ENCODE assay signal across 14 mouse cellular contexts in the genomic region with DNA sequence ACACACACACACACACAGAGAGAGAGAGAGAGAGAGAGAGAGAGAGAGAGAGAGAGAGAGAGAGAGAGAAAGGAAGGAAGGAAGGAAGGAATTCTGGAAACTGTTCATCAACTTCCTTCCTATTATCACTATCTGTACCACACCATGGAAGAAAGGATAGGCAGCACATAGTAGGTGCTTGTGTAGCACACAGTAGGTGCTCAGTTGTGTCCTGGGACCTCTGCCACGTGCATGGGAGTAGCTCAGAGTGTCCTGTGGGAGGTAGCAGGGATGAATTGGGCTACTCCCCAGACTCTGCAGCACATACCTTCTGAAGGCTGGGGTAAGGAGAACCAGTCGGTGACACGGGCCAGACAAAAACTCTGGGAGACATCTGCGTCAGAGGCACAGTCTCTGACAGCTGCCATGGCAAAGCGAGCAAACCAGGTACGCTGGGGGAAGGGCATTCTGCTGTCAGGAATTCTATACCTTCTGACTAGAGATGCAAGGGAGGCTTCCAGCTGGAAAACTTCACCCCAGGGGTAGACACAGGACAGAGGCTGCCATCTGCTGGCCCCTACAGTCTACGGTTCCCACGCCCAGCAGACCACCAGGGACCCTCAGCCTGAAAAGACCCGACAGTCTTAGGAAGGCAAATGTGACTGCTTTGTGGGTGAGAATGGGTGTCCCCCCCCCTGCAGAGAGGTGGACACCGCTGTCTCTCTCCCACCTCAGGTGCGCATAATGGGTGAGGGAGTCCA.
A peak's percentile ranks its signal among the peaks of the same experiment; 100 is the strongest.
DNase-seq lines count a peak whose midpoint lies in the region; ATAC-seq and TF ChIP-seq lines count a peak whose summit lies in the region.
"Had no signal": no experiment of that assay in that cellular context is flagged by ENCODE, and none has a peak within 500 bp of the region (broad histone marks: within the 10 kb centered on the region; RNA-seq: fewer than 3 reads in every experiment).

No protein-coding gene starts in this region.

- no peak overlapping the region for H3K27ac ChIP-seq in left cerebral cortex, adult 2 months
- H3K27ac ChIP-seq in hindbrain, embryonic 13.5 days, result no peak overlapping the region
- H3K27ac ChIP-seq in olfactory bulb, adult 2 months (ENCODE audit: insufficient read depth, low read depth, low read length), result no peak overlapping the region
- H3K27ac ChIP-seq: heart, embryonic 13.5 days; neural tube, embryonic 12.5 days; stomach, embryonic 15.5 days had no signal

- no peaks in the 10 kb centered on the region for H3K9me3 ChIP-seq in hindbrain, embryonic 13.5 days
- H3K9me3 ChIP-seq: heart, embryonic 13.5 days; neural tube, embryonic 12.5 days; stomach, embryonic 15.5 days had no signal

- no peaks in the 10 kb centered on the region for H3K36me3 ChIP-seq in hindbrain, embryonic 13.5 days
- H3K36me3 ChIP-seq: heart, embryonic 13.5 days; neural tube, embryonic 12.5 days; stomach, embryonic 15.5 days had no signal

- peaks cover 17% of the 10 kb centered on the region for H3K27me3 ChIP-seq in hindbrain, embryonic 13.5 days
- H3K27me3 ChIP-seq: neural tube, embryonic 12.5 days; stomach, embryonic 15.5 days had no signal

- 36% methylated on average over 11 of the region's 11 CpGs for WGBS in hindbrain, embryonic 13.5 days
- WGBS in olfactory bulb, adult 2 months, result 46% methylated on average over 11 of the region's 11 CpGs

- ATAC-seq in hindbrain, embryonic 13.5 days (ENCODE audit: low FRiP score), result peak; percentile 48; the same call in 1 of the 2 replicates
- no peak for ATAC-seq in megakaryocyte progenitor cell, adult 5-6 weeks (replicated peaks; ENCODE audit: poor library complexity)

- intact Hi-C loops in left cerebral cortex, adult 2 months (cut with DNase I), result loop anchor here (2.0 to 5.0 kb wide), 2 partner anchors 120 to 335 kb away; no protein-coding TSS in a partner anchor
- intact Hi-C loops in left cerebral cortex, postnatal 14 days (cut with DNase I), result loop anchor here (5.0 to 10.0 kb wide), 2 partner anchors 120 to 498 kb away; no protein-coding TSS in a partner anchor

- DNase-seq in left cerebral cortex, adult 2 months (ENCODE audit: extremely low spot score in 1 of 2, low spot score in 2 of 2), result no peak
- no peak for DNase-seq in left cerebral cortex, postnatal 14 days (ENCODE audit: low spot score in 2 of 2)
- DNase-seq in embryo, embryonic 10 days (ENCODE audit: low spot score), result peak; percentile 39
- no peak for DNase-seq in adrenal gland, adult 18-20 months (ENCODE audit: low spot score in 2 of 2)
- DNase-seq in urinary bladder, adult 18-20 months (ENCODE audit: low spot score in 2 of 2), result no peak
- DNase-seq: cerebellum, adult 9-10 months; gastrocnemius, postnatal 10 days; right cerebral cortex, postnatal 4 days had no signal

- peaks cover 15% of the 10 kb centered on the region for H3K4me1 ChIP-seq in hindbrain, embryonic 13.5 days (replicated peaks)
- H3K4me1 ChIP-seq in olfactory bulb, adult 2 months (ENCODE audit: control insufficient read depth, insufficient read depth, low read length), result peaks cover 28% of the 10 kb centered on the region
- H3K4me1 ChIP-seq: heart, embryonic 13.5 days; neural tube, embryonic 12.5 days; stomach, embryonic 15.5 days had no signal

- no peak overlapping the region for H3K9ac ChIP-seq in hindbrain, embryonic 13.5 days
- H3K9ac ChIP-seq: heart, embryonic 13.5 days; neural tube, embryonic 12.5 days; stomach, embryonic 15.5 days had no signal

- no peak overlapping the region for H3K4me2 ChIP-seq in hindbrain, embryonic 13.5 days
- H3K4me2 ChIP-seq: heart, embryonic 13.5 days; neural tube, embryonic 12.5 days; stomach, embryonic 15.5 days had no signal

- TF ChIP-seq POLR2A in olfactory bulb, adult 2 months (IDR thresholded peaks at IDR 0.05; ENCODE audit: insufficient read depth, low read depth, low read length), result no peak

- H3K4me3 ChIP-seq in left cerebral cortex, adult 2 months, result no peak overlapping the region
- no peak overlapping the region for H3K4me3 ChIP-seq in hindbrain, embryonic 13.5 days
- no peak overlapping the region for H3K4me3 ChIP-seq in olfactory bulb, adult 2 months (ENCODE audit: insufficient read depth, low read depth, low read length)
- H3K4me3 ChIP-seq: heart, embryonic 13.5 days; neural tube, embryonic 12.5 days; stomach, embryonic 15.5 days had no signal

- TF ChIP-seq CTCF in left cerebral cortex, adult 2 months (IDR thresholded peaks at IDR 0.05), result peak; percentile 35
- TF ChIP-seq CTCF in olfactory bulb, adult 2 months (IDR thresholded peaks at IDR 0.05; ENCODE audit: insufficient read depth, low read depth, low read length), result peak; percentile 34; the same call in 1 of the 2 replicates
